Mouse (Mus musculus): ENCODE data around the gene Magi2.

DNA sequence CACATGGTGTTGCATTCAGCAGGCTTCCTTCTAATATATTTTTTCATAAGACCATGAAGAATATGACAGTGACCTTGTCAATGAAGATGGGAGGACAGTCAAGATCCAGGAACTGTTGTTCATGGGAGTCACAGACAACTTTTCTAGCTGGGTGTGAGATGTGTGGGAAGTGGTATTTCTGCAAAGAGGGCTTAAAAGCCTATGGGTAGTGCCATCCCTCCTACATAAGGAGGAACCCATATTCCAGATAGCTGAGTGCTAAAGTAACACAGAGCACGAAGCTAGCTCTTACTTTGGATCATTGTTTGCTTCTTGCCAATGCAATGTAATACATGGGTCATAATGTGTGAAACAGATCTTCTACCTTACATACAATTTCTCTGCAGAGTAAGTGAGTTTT is 1146.8 kb downstream of the Magi2 start:
- TF ChIP-seq POLR2A (IDR thresholded peaks at IDR 0.05; ENCODE audit: control insufficient read depth, extremely low read depth, insufficient read depth, low read length, poor library complexity) (no peak), CTCF (IDR thresholded peaks at IDR 0.05; ENCODE audit: borderline replicate concordance, control insufficient read depth, extremely low read depth, insufficient read depth, low read length, poor library complexity) (no peak)

Data from thymus, adult 2 months (tissue).